Mouse (Mus musculus) stomach, adult 2 months (tissue): ENCODE results near the gene Cacnb3. TPM values are rescaled to one million over a fixed set of nuclear protein-coding genes. Genes with fewer than 3 reads are reported as not detected.

Experiments used
- polyA plus RNA-seq: library from polyadenylated mRNA; depleted of rRNA; stranded (reverse); fragments of >200 nt; gene quantifications from 2 replicates; pipeline ENCODE4 v1.2.3, GENCODE M21; 2012; rRNA removed

Gene Cacnb3
- 38.3 and 44.2 TPM in 2 replicates for polyA plus RNA-seq

DNA sequence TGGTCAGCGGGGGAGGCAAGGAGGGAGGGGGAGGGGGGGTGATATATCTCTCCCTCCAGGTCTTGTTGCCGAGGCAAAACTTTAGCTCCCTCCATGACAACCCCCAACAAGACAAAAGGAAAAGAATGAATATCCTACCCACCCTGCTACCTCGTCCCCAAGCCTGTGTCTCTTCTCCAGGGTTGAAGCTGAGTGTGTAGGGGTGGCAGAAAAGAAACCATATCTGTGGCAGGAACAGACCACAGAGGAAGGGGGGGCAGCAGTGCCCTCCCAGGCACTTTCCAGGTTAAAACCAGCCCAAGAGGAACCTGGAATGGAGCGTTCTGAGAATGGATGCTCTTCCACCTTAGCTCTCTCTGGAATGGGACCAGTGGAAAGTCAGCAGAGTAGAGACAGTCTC is at the start of gene Cacnb3:
Cacnb3 (plus strand) TSS at position 301 of the 400 bp plus-strand sequence.

GRCm38 (mm10) chr15:98609331-98610130 is 21.1 kb upstream of the Cacnb3 start, which contains the start of gene Adcy6:
Gene Adcy6, minus strand, starts transcription at chr15:98610076.

DNA sequence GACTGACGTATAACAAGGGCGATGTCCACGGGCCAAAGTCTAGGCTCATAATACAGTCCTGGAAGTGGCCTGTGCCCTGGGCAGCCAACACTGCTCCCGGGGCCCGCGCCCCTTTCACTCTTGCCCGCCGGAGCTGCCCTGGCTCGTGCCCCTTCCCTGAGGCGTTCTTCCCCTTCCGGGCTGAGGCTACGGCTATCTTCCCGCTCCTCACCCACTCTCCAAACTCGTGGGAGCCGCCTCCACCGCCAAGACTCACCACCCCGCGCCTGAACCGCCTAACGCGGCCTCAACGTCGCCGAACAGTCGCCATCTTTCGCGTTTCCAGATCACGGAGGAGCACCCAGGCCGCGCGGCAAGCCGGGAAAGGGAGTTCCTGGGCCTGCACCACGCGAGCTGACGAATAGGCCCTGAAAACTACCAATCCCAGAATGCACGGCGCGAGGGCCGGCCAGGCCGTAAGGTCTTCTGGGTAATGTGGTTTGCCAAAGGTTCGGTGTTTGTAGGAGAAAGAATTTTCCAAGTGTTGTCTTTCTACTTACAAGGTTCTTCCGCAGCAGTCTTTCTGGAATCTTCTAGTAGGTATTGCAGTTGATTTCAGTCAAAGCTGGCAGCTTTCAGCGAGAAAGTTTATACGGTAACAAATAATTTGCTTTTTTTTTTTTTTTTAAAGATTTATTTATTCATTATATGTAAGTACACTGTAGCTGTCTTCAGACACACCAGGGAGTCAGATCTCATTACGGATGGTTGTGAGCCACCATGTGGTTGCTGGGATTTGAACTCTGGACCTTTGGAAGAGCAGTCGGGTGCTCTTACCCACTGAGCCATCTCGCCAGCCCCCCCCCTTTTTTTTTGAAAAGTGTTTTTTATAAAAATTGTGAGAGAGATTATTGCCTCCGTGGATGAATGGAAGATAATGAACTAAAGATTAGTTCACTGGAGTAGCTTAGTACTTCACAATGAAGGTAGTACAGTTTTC is 32.2 kb downstream of the Cacnb3 start, which contains the start of gene Ddx23:
Ddx23 (minus strand) TSS at position 328 of the 979 bp plus-strand sequence.

DNA sequence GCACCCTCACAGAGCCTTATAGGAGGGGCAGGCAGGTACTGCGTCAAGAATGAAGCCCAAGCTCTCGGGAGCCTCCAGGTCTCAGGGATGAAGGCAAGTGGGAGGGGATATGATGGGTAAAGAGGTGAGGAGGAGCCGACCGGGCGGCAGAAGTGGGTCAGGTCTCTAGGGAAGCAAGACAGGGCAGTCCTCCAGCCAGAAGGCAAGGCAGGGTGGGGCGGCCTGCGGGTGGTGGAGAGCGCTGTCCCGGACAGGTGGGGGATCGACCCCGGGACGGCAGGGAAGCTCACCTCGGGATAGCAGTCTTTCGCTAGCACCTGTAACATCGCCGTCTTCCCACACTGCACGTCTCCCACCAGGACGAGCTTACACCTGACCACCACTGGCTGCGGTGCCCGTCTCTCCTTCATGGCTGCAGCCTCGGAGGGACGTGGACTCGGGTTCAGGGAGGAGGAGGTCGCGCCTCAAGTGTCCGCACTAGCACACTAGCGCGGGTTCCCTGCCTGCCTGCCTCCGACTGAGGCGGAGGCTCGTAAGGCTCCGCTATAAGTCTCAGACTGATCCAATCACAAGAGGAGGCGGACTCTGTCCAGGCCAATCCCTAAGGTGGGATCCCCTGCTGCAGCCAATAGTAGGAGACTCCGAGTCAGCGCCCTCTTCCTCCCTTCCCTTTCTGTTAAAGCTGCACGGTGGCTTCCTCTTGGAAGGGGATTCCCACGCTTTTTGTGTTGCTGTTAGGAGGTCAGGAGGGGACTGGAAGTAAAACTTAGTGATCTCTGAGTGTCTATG is 46.5 kb downstream of the Cacnb3 start, which contains the start of gene Rnd1:
Rnd1 (minus strand) TSS at position 522 of the 789 bp plus-strand sequence.

Other genes starting within 250 kb of the Cacnb3 start
- gene Olfr283, start 249.9 kb upstream of the Cacnb3 start, polyA plus RNA-seq = not detected in 2 replicates
- not detected in 2 replicates for gene Olfr282, start 199.6 kb upstream of the Cacnb3 start, polyA plus RNA-seq
- not detected in 2 replicates for gene Olfr281, start 178.3 kb upstream of the Cacnb3 start, polyA plus RNA-seq
- not detected in 2 replicates for gene OR5BS1P, start 160.9 kb upstream of the Cacnb3 start, polyA plus RNA-seq
- not detected in 2 replicates for gene Lalba, start 148.1 kb upstream of the Cacnb3 start, polyA plus RNA-seq
- not detected in 2 replicates for gene Olfr279, start 138.4 kb upstream of the Cacnb3 start, polyA plus RNA-seq
- 9.7 and 11.1 TPM in 2 replicates for gene Kansl2, start 96.6 kb upstream of the Cacnb3 start, polyA plus RNA-seq
- gene Ccnt1, start 59.9 kb upstream of the Cacnb3 start, polyA plus RNA-seq = 0.94 and 2.3 TPM in 2 replicates
- 0.85 and 2.0 TPM in 2 replicates for gene 4930415O20Rik, start 59.8 kb upstream of the Cacnb3 start, polyA plus RNA-seq
- gene Adcy6, start 20.8 kb upstream of the Cacnb3 start, polyA plus RNA-seq = 45.7 and 64.2 TPM in 2 replicates
- gene Ddx23, start 32.1 kb downstream of the Cacnb3 start, polyA plus RNA-seq = 11.8 and 12.9 TPM in 2 replicates
- 0.57 and 0.62 TPM in 2 replicates for gene Rnd1, start 46.6 kb downstream of the Cacnb3 start, polyA plus RNA-seq
- gene Ccdc65, start 77.4 kb downstream of the Cacnb3 start, polyA plus RNA-seq = 0.43 and 0.45 TPM in 2 replicates
- 18.3 and 25.4 TPM in 2 replicates for gene Fkbp11, start 97.4 kb downstream of the Cacnb3 start, polyA plus RNA-seq
- gene Arf3, start 132.4 kb downstream of the Cacnb3 start, polyA plus RNA-seq = 36.3 and 39.5 TPM in 2 replicates
- 0.16 and 0.58 TPM in 2 replicates for gene Wnt10b, start 147.3 kb downstream of the Cacnb3 start, polyA plus RNA-seq
- not detected in 2 replicates for gene Wnt1, start 159.0 kb downstream of the Cacnb3 start, polyA plus RNA-seq
- 0.02 TPM in 2 replicates for gene Ddn, start 178.7 kb downstream of the Cacnb3 start, polyA plus RNA-seq
- gene Prkag1, start 200.7 kb downstream of the Cacnb3 start, polyA plus RNA-seq = 27.3 and 30.3 TPM in 2 replicates
- gene Kmt2d, start 240.4 kb downstream of the Cacnb3 start, polyA plus RNA-seq = 8.0 and 11.3 TPM in 2 replicates